Mouse (Mus musculus) layer of hippocampus, adult 9-10 months (tissue): Measurements from ENCODE around the gene Csf2.

Source experiments
- DNase-seq: peaks from one replicate; pipeline ENCODE4 v3.0.0; 2022; ENCODE audit warnings: low spot score

The Csf2 gene

GRCm38 (mm10) chr11:54236939-54237338 lies 12.5 kb downstream of the Csf2 start:
- no peak for DNase-seq

- DNase-seq: no peak
These were observed 22.0 kb downstream of the Csf2 start for GRCm38 (mm10) chr11:54227478-54227877.

- DNase-seq: no peak
These were observed 24.9 kb downstream of the Csf2 start for GRCm38 (mm10) chr11:54224475-54224986.

- no peak for DNase-seq
These were observed 25.6 kb downstream of the Csf2 start for GRCm38 (mm10) chr11:54223637-54224474.

- no peak for DNase-seq
These were observed 29.3 kb downstream of the Csf2 start for GRCm38 (mm10) chr11:54219903-54220740.

- DNase-seq: no peak
These were observed 30.3 kb downstream of the Csf2 start for GRCm38 (mm10) chr11:54219191-54219590.

GRCm38 (mm10) chr11:54217384-54217783 lies 32.1 kb downstream of the Csf2 start:
- no peak for DNase-seq

GRCm38 (mm10) chr11:54216091-54216490 lies 33.4 kb downstream of the Csf2 start:
- no peak for DNase-seq

- DNase-seq: peak; percentile 12
These were observed 34.7 kb downstream of the Csf2 start for GRCm38 (mm10) chr11:54214499-54215443.

- DNase-seq: no peak
These were observed 35.8 kb downstream of the Csf2 start for GRCm38 (mm10) chr11:54213631-54214030.

GRCm38 (mm10) chr11:54206993-54207392 lies 42.5 kb downstream of the Csf2 start:
- no peak for DNase-seq

GRCm38 (mm10) chr11:54205366-54205765 lies 44.1 kb downstream of the Csf2 start:
- no peak for DNase-seq

GRCm38 (mm10) chr11:54204781-54205180 lies 44.7 kb downstream of the Csf2 start:
- no peak for DNase-seq

GRCm38 (mm10) chr11:54203162-54203561 lies 46.3 kb downstream of the Csf2 start:
- no peak for DNase-seq

- no peak for DNase-seq
These were observed 47.4 kb downstream of the Csf2 start for GRCm38 (mm10) chr11:54201881-54202685.

- no peak for DNase-seq
These were observed 48.1 kb downstream of the Csf2 start for GRCm38 (mm10) chr11:54201287-54201773.
